Mouse (Mus musculus) C2C12 (cell line): Measurements from ENCODE around the gene Aspn. TPM values are rescaled to one million over a fixed set of nuclear protein-coding genes. Genes with fewer than 3 reads are reported as not detected.

ENCODE experiments used
- H3K27me3 ChIP-seq: one replicate; pipeline ENCODE4 v1.6.1; 2011; ENCODE audit not compliant: control insufficient read depth, insufficient read depth, insufficient read length
- H3K36me3 ChIP-seq: one replicate; pipeline ENCODE4 v1.6.1; 2011; ENCODE audit not compliant: control insufficient read depth, insufficient read depth
- H3K4me3 ChIP-seq: one replicate; pipeline ENCODE4 v1.5.1; 2011; ENCODE audit warnings: mild to moderate bottlenecking, control low read depth; ENCODE audit not compliant: poor library complexity, insufficient read depth, severe bottlenecking
- H3K79me2 ChIP-seq: one replicate; pipeline ENCODE4 v1.6.1; 2011; ENCODE audit not compliant: control insufficient read depth, insufficient read depth
- H3K79me3 ChIP-seq: one replicate; pipeline ENCODE4 v1.6.1; 2011; ENCODE audit warnings: low read depth, control low read depth
- H3ac ChIP-seq: one replicate; pipeline ENCODE3; 2011; ENCODE audit warnings: low read depth; ENCODE audit not compliant: control insufficient read depth, insufficient read length
- CEBPB ChIP-seq: IDR thresholded peaks from one replicate; pipeline ENCODE4 v1.6.1; 2011; ENCODE audit warnings: low read depth, mild to moderate bottlenecking, control low read depth, moderate library complexity
- CTCF ChIP-seq: IDR thresholded peaks from one replicate; pipeline ENCODE4 v1.5.1; 2011; ENCODE audit not compliant: control insufficient read depth, insufficient read depth, insufficient read length
- FOSL1 ChIP-seq: IDR thresholded peaks from one replicate; pipeline ENCODE4 v1.8.0; 2011; ENCODE audit warnings: mild to moderate bottlenecking, low read length; ENCODE audit not compliant: poor library complexity, insufficient read depth, severe bottlenecking
- MAX ChIP-seq: IDR thresholded peaks from one replicate; pipeline ENCODE4 v1.6.1; 2011; ENCODE audit warnings: mild to moderate bottlenecking, control low read depth
- MYOD1 ChIP-seq: IDR thresholded peaks from one replicate; pipeline ENCODE4 v1.6.1; 2011; ENCODE audit warnings: low read depth; ENCODE audit not compliant: control insufficient read depth, insufficient read length
- MYOG ChIP-seq: IDR thresholded peaks from one replicate; pipeline ENCODE4 v1.6.1; 2011; ENCODE audit not compliant: control insufficient read depth, insufficient read length; ENCODE audit errors: extremely low read depth
- USF1 ChIP-seq: IDR thresholded peaks from one replicate; pipeline ENCODE4 v1.6.1; 2011; ENCODE audit warnings: low read depth, mild to moderate bottlenecking, control low read depth, moderate library complexity
- long read RNA-seq, 2 experiments: library from polyadenylated mRNA; unstranded; transcript quantifications; one replicate each; pipeline ENCODE4 v2.0.0; 2019 to 2020
- polyA plus RNA-seq: library from polyadenylated mRNA; unstranded; fragments of >200 nt; fragmentation: generic; extraction: Trizol; gene quantifications from one replicate; pipeline ENCODE4 v1.2.1, GENCODE M21; 2012; ENCODE audit warnings: missing spikeins

Gene Aspn
- polyA plus RNA-seq, result 0.14 TPM
- long read RNA-seq, experiment 1, transcript Aspn-201 (8 exons, 2,310 nt), result major isoform, 22 of 35 reads
- long read RNA-seq, experiment 1, partial matches to known transcripts, result 8 of 35 reads
- long read RNA-seq, experiment 1, other reads (novel, unspliced or antisense), result 3 of 35 reads
- long read RNA-seq, experiment 2, partial matches to known transcripts, result 1 of 1 reads
- long read RNA-seq, experiment 2, other reads (novel, unspliced or antisense), result 0 of 1 reads

GRCm38 (mm10) chr13:49544279-49544678, at the start of gene Aspn:
Gene Aspn, plus strand, starts transcription at chr13:49544443.
- TF ChIP-seq USF1, result no peak
- TF ChIP-seq CEBPB, result no peak
- no peak for TF ChIP-seq MYOG
- TF ChIP-seq FOSL1, result no peak
- no peak for TF ChIP-seq CTCF
- TF ChIP-seq MYOD1, result no peak
- TF ChIP-seq MAX, result no peak
- Histone ChIP-seq H3ac (no peak within 1 kb of the TSS), H3K79me3 (no peaks in the 10 kb centered on the region), H3K79me2 (no peaks in the 10 kb centered on the region), H3K27me3 (no peaks in the 10 kb centered on the region), H3K4me3 (no peak within 1 kb of the TSS), H3K36me3 (no peaks in the 10 kb centered on the region)

GRCm38 (mm10) chr13:49504510-49504909, 39.7 kb upstream of the Aspn start, which contains the start of gene Ecm2:
Gene Ecm2, plus strand, starts transcription at chr13:49504810.
- no peak for TF ChIP-seq CTCF
- no peak for TF ChIP-seq MAX
- TF ChIP-seq FOSL1, result no peak
- no peaks in the 10 kb centered on the region for H3K27me3 ChIP-seq
- no peaks in the 10 kb centered on the region for H3K79me2 ChIP-seq
- H3ac ChIP-seq, result no peak within 1 kb of the TSS
- H3K4me3 ChIP-seq, result no peak within 1 kb of the TSS
- no peaks in the 10 kb centered on the region for H3K36me3 ChIP-seq
- H3K79me3 ChIP-seq, result no peaks in the 10 kb centered on the region

DNA sequence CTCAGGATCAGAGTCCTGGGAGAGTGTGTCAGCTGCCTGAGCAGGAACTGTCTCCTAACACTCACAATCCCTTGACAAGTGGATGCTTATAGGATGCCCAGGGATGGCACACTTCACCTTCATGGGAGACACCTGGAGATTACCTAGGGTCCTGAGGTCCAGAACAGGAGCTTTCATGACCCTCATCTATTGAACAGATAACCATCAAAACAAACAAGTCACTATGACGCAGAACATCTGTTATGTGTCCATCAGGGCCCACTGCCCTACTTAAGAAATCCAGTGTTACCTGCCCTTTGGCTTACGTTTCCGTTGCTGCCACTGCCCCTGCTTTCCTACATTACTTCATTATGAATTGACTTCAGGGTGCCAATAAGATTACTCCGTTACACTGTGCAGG, 38.5 kb upstream of the Aspn start:
- no peaks in the 10 kb centered on the region for H3K27me3 ChIP-seq
- H3K36me3 ChIP-seq, result no peaks in the 10 kb centered on the region
- no peak overlapping the region for H3ac ChIP-seq
- no peaks in the 10 kb centered on the region for H3K79me2 ChIP-seq
- no peaks in the 10 kb centered on the region for H3K79me3 ChIP-seq
- TF ChIP-seq MYOG, result no peak
- TF ChIP-seq CTCF, result no peak
- no peak for TF ChIP-seq USF1
- TF ChIP-seq CEBPB, result no peak
- TF ChIP-seq FOSL1, result no peak
- no peak for TF ChIP-seq MAX
- TF ChIP-seq MYOD1, result no peak
- no peak overlapping the region for H3K4me3 ChIP-seq

DNA sequence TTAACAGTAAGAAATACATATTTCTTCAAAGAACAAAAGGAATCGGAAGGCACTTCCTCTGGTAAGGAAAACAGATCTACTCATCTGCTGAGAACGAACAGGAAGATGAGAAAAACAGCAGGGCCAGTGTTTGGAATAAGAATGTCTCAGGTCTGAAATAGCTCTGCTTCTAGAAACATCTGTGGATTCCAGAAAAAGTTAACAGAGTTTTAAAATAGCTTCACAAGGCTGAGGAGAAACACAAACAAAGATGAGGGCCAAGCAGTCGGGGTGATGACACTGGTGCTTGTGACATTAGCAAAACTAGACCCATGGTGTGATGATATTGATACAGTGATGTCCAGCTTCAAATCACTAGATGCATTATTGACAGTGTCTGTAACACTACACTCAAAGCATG, 37.1 kb upstream of the Aspn start:
- Histone ChIP-seq H3K79me2 (no peaks in the 10 kb centered on the region), H3K36me3 (no peaks in the 10 kb centered on the region), H3K79me3 (no peaks in the 10 kb centered on the region), H3ac (no peak overlapping the region), H3K4me3 (no peak overlapping the region), H3K27me3 (no peaks in the 10 kb centered on the region)
- TF ChIP-seq MYOD1 (no peak), CTCF (no peak)

DNA sequence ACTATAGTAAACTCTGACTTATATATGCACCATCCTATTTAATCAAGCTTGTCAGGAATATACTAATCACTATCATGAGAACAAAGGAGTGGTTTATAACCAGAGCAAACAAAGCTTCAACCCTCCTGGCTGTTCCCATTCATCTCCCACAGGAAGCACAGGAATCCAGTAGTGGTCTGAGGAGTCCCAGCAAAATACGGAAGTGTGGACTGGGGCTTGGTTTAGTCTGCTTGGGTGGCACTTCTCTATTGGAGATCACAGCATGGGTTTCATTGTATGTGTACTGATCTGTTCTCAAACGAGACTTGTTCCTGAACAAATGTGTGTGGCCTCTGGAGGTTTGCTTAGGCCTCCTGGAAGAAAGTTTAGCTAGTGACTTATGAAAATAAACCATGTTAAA, 25.5 kb upstream of the Aspn start:
- Histone ChIP-seq H3K4me3 (no peak overlapping the region), H3K27me3 (no peaks in the 10 kb centered on the region), H3K79me3 (no peaks in the 10 kb centered on the region), H3ac (no peak overlapping the region), H3K36me3 (no peaks in the 10 kb centered on the region), H3K79me2 (no peaks in the 10 kb centered on the region)
- TF ChIP-seq FOSL1 (no peak), MYOG (no peak), USF1 (no peak), CTCF (no peak), MYOD1 (no peak), CEBPB (no peak)

GRCm38 (mm10) chr13:49526235-49526634, 18.0 kb upstream of the Aspn start:
- Histone ChIP-seq H3K36me3 (no peaks in the 10 kb centered on the region), H3K79me3 (no peaks in the 10 kb centered on the region), H3K4me3 (no peak overlapping the region), H3K79me2 (no peaks in the 10 kb centered on the region), H3ac (no peak overlapping the region), H3K27me3 (no peaks in the 10 kb centered on the region)
- TF ChIP-seq CTCF (no peak), MYOG (no peak), MYOD1 (no peak), FOSL1 (no peak), MAX (no peak), USF1 (no peak), CEBPB (no peak)
